Mouse (Mus musculus) lung, postnatal 0 days (tissue): ENCODE measurements around the gene Pld1. TPM values are rescaled to one million over a fixed set of nuclear protein-coding genes. Genes with fewer than 3 reads are reported as not detected.
A peak's percentile ranks its signal among the peaks of the same experiment; 100 is the strongest.

Experiments used
- ATAC-seq: fragments of 200-750 bp; cut with Nextera tagmentation; 2 replicates; pipeline ENCODE4 v1.8.0; 2017; ENCODE audit warnings: moderate library complexity
- DNase-seq: peaks from one replicate; pipeline ENCODE4 v3.0.0-alpha.2; 2016; ENCODE audit warnings: low spot score
- H3K27ac ChIP-seq: fragments of 300-500 bp; sonication (generic); 2 replicates; pipeline ENCODE4 v1.5.1; 2014; ENCODE audit warnings: antibody characterized with exemption, mild to moderate bottlenecking, low read length, mixed read lengths
- H3K27me3 ChIP-seq: fragments of 300-500 bp; sonication (generic); replicated peaks from 2 replicates; pipeline ENCODE4 v1.6.1; 2014; ENCODE audit warnings: low read length, mixed read lengths; ENCODE audit not compliant: insufficient read depth
- H3K36me3 ChIP-seq: fragments of 300-500 bp; sonication (generic); 2 replicates; pipeline ENCODE4 v1.6.1; 2014; ENCODE audit warnings: low read length, mixed read lengths; ENCODE audit not compliant: insufficient read depth
- H3K4me1 ChIP-seq: fragments of 300-500 bp; sonication (generic); 2 replicates; pipeline ENCODE4 v1.6.1; 2014; ENCODE audit warnings: antibody characterized with exemption, low read depth, low read length, mixed read lengths; ENCODE audit not compliant: insufficient read depth
- H3K4me2 ChIP-seq: fragments of 300-500 bp; sonication (generic); replicated peaks from 2 replicates; pipeline ENCODE4 v1.6.1; 2014; ENCODE audit warnings: low read depth, mild to moderate bottlenecking, low read length, moderate library complexity, mixed read lengths
- H3K4me3 ChIP-seq: fragments of 300-500 bp; sonication (generic); 2 replicates; pipeline ENCODE4 v1.5.1; 2014; ENCODE audit warnings: low read depth, low read length
- H3K9ac ChIP-seq: fragments of 300-500 bp; sonication (generic); replicated peaks from 2 replicates; pipeline ENCODE4 v1.6.1; 2014; ENCODE audit warnings: low read depth, mild to moderate bottlenecking
- H3K9me3 ChIP-seq: fragments of 300-500 bp; sonication (generic); 2 replicates; pipeline ENCODE4 v1.6.1; 2016; ENCODE audit warnings: low read length, mixed read lengths
- CTCF ChIP-seq: IDR thresholded peaks from 2 replicates; pipeline ENCODE4 v1.5.1; 2016; ENCODE audit warnings: antibody characterized with exemption, mild to moderate bottlenecking
- EP300 ChIP-seq: IDR thresholded peaks from 2 replicates; pipeline ENCODE4 v1.6.1; 2016; ENCODE audit warnings: antibody characterized with exemption, mild to moderate bottlenecking, control low read depth
- WGBS: fragments of 180-500 bp; shearing (Covaris S2); extraction: QIAGEN DNeasy Blood & Tissue Kit; methylation state at CpG from one replicate; pipeline ENCODE4 v1.1.7; 2014; 5-methylcytosine and 5-hydroxymethylcytosine counted together
- polyA plus RNA-seq: library from polyadenylated mRNA; unstranded; fragments of >200 nt; fragmentation: Nextera tagmentation; extraction: Ambion mirVana; gene quantifications from 2 replicates; pipeline ENCODE4 v1.2.1, GENCODE M21; 2015

Gene Pld1
- polyA plus RNA-seq, 1 experiment from 2014 or later: 10.2 TPM

DNA sequence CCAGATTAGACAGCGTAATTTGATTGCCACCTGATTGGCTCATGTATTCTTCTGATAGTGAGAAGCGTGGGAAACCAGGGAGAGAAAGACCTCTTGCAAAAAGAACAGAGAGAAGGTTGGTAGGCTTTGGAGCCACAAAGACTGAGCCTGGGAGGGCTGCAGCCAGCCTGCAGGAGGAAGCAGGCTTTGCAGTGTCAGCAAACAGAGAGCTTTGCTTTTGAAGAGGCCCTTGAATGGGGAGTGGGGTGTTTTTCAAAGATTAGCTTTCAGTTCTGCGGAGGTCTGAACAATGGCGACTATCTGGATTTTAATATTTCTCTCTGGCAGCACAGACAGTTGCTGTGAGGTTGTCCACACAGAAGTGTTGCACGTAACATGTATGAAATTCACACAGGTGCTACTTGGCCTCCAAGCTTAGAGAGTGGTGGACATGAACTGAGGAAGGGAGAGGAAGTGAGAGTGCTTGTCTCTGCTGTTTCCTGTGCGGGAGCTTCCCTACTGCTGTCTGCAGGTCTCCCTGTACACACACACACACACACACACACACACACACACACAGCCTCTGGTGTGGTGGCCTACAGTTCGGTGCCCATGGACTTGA is 93.2 kb downstream of the Pld1 start:
- H3K4me2 ChIP-seq: no peak overlapping the region

DNA sequence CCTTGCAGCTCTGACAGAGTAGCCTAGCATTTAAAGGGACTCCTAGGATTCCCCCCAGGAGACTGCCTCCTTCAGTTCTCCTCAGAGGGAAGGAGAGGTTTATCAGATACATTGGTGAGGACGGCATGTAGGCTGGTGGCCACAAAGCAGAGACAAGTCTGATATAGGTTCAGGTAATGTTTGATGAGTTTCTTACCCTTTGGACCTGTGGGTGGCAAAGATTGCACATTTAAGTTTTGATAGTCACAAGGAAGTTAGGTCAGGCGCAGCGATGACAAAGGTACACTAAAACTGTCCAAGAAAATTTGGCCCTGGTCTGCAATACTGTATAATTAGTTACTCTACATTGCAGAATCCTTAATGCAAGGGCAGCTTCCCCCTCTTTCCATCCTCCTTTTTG is 95.4 kb downstream of the Pld1 start:
- no peak overlapping the region for H3K4me2 ChIP-seq
- no peak overlapping the region for H3K27ac ChIP-seq
- H3K9me3 ChIP-seq: no peaks in the 10 kb centered on the region
- no peak overlapping the region for H3K9ac ChIP-seq
- H3K4me3 ChIP-seq: no peak overlapping the region
- TF ChIP-seq EP300: no peak
- TF ChIP-seq CTCF: no peak
- H3K27me3 ChIP-seq: no peaks in the 10 kb centered on the region
- no peaks in the 10 kb centered on the region for H3K4me1 ChIP-seq
- WGBS: 82% methylated on average over 3 of the region's 3 CpGs
- no peak for DNase-seq
- H3K36me3 ChIP-seq: peaks cover 5% of the 10 kb centered on the region; the same call in 1 of the 2 replicates
- no peak for ATAC-seq

More for the DNA sequence above, 93.2 kb downstream of the Pld1 start:
- Histone ChIP-seq H3K36me3 (peaks cover 5% of the 10 kb centered on the region), H3K4me1 (no peaks in the 10 kb centered on the region), H3K27ac (peak overlapping the region; percentile 68), H3K9me3 (no peaks in the 10 kb centered on the region), H3K4me3 (no peak overlapping the region), H3K27me3 (no peaks in the 10 kb centered on the region), H3K9ac (no peak overlapping the region)
- DNase-seq: peak; percentile 73
- peak; percentile 72 for ATAC-seq
- TF ChIP-seq CTCF (peak; percentile 7; the same call in 1 of the 2 replicates), EP300 (no peak)
- 53% methylated on average over 7 of the region's 7 CpGs for WGBS

GRCm38 (mm10) chr3:28034707-28035333 is 96.3 kb downstream of the Pld1 start:
- 67% methylated on average over 5 of the region's 5 CpGs for WGBS
- no peak overlapping the region for H3K4me3 ChIP-seq
- ATAC-seq (no peak), DNase-seq (peak; percentile 26)
- no peaks in the 10 kb centered on the region for H3K9me3 ChIP-seq
- H3K9ac ChIP-seq: no peak overlapping the region
- H3K4me1 ChIP-seq: no peaks in the 10 kb centered on the region
- no peaks in the 10 kb centered on the region for H3K27me3 ChIP-seq
- no peak for TF ChIP-seq EP300
- no peak for TF ChIP-seq CTCF
- H3K27ac ChIP-seq: no peak overlapping the region
- H3K36me3 ChIP-seq: no peaks in the 10 kb centered on the region; the same call in 1 of the 2 replicates
- no peak overlapping the region for H3K4me2 ChIP-seq

DNA sequence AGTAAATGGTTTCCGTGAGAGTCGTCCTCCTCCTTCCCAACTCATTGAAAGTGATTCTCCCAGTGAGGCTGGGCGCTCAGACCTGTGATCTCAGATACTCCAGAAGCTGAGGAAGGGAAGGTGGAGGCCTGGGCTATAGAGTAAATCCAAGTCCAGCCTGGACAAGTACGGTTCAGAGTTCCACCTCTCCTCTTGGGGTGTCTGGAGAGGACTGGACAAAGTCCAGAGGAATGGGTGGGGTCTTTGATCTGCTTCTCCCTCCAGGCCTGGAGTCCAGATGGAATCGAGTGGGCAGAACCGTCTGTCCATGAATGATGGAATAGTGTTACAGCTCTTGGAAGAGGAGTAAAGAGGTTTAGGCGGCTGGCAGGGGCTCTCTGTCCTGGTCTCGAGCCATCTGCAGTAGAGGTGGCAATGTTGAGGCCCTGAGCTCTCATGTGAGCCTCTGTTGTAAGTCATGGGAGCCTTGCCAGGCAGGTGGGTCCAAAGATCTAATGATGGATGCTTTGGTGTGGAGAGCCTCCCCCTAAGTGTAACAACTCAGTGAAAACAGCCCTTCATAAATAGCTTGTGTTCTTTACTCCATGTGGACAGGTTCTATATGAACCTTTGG is 98.9 kb downstream of the Pld1 start:
- DNase-seq (no peak), ATAC-seq (no peak)
- no peak overlapping the region for H3K9ac ChIP-seq
- H3K27me3 ChIP-seq: no peaks in the 10 kb centered on the region
- no peak overlapping the region for H3K27ac ChIP-seq
- no peak overlapping the region for H3K4me2 ChIP-seq
- TF ChIP-seq EP300 (no peak), CTCF (no peak)
- WGBS: 49% methylated on average over 8 of the region's 8 CpGs
- H3K4me3 ChIP-seq: no peak overlapping the region
- peaks cover 10% of the 10 kb centered on the region; the same call in 1 of the 2 replicates for H3K36me3 ChIP-seq
- no peaks in the 10 kb centered on the region for H3K9me3 ChIP-seq
- no peaks in the 10 kb centered on the region for H3K4me1 ChIP-seq

DNA sequence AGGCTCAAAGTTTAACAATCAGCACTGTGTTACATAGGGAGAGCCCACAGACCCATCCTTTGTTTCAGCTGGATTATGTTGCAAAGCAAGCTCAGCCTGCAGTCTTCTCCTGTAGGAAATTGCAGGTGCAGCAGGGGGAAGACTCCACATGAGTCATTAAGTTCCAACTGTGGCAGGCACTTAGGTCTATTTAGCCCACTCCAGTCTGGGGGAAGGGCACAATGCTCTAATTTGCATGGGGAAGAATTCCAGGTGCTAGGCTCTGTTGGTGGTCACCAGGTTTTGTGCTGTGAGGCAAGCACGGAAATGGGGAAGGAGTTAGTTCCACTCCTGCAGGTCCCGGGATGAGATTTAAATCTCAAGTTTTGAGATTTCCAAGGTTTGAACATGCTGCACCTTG is 99.6 kb downstream of the Pld1 start:
- peak; percentile 72 for DNase-seq
- no peak overlapping the region for H3K9ac ChIP-seq
- peak; percentile 85 for ATAC-seq
- no peaks in the 10 kb centered on the region for H3K4me1 ChIP-seq
- H3K4me2 ChIP-seq: no peak overlapping the region
- peaks cover 14% of the 10 kb centered on the region; the same call in 1 of the 2 replicates for H3K36me3 ChIP-seq
- no peak overlapping the region for H3K4me3 ChIP-seq
- H3K27me3 ChIP-seq: no peaks in the 10 kb centered on the region
- H3K27ac ChIP-seq: no peak overlapping the region
- WGBS: 48% methylated on average over 2 of the region's 2 CpGs
- peak; percentile 23 for TF ChIP-seq CTCF
- no peak for TF ChIP-seq EP300
- no peaks in the 10 kb centered on the region for H3K9me3 ChIP-seq

- no peak overlapping the region for H3K9ac ChIP-seq
- WGBS: 6% methylated on average over 1 of the region's 1 CpGs
- peaks cover 14% of the 10 kb centered on the region; the same call in 1 of the 2 replicates for H3K36me3 ChIP-seq
- no peak overlapping the region for H3K4me3 ChIP-seq
- DNase-seq: peak; percentile 43
- H3K4me1 ChIP-seq: no peaks in the 10 kb centered on the region
- no peak overlapping the region for H3K27ac ChIP-seq
- no peaks in the 10 kb centered on the region for H3K27me3 ChIP-seq
- TF ChIP-seq EP300: no peak
- peak; percentile 59 for TF ChIP-seq CTCF
- peak; percentile 54 for ATAC-seq
- no peak overlapping the region for H3K4me2 ChIP-seq
- H3K9me3 ChIP-seq: no peaks in the 10 kb centered on the region
Observed at GRCm38 (mm10) chr3:28039760-28040159, 101.3 kb downstream of the Pld1 start.
